Mouse (Mus musculus) gastrocnemius, adult 8-10 months (tissue): ENCODE measurements at regions not wholly inside any gene's neighbourhood (a gene's known extent, or its start where the extent isn't known, plus 50 kb on each side); places are given as distances from the start of the nearest gene placed in this dataset.

ENCODE experiments used
- DNase-seq, 2 experiments: peaks; one replicate each; pipeline ENCODE4 v3.0.0; 2022; ENCODE audit warnings: low spot score in 2 of 2

DNA sequence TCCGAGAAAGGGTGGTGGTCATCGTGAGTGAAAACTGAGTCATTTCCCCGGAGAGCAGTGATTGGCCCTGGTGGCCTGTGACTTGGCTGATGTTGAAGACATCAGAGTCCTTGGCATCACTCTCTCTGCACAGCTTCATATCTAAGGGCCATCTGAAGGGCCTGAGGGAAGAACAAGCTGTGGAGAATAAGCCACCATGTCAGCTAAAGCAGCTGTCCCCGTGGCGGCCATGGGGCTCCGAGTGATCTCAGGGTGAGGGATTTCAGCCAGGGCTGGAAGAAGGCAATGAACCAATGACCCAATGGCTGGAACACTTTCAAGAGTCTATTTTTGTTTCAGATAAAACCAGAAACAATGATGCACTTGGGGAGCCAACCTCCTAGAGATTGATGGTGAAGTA, 62.2 kb downstream of the Ttc32 start:
- DNase-seq, result peak; percentile 23 to 27

DNA sequence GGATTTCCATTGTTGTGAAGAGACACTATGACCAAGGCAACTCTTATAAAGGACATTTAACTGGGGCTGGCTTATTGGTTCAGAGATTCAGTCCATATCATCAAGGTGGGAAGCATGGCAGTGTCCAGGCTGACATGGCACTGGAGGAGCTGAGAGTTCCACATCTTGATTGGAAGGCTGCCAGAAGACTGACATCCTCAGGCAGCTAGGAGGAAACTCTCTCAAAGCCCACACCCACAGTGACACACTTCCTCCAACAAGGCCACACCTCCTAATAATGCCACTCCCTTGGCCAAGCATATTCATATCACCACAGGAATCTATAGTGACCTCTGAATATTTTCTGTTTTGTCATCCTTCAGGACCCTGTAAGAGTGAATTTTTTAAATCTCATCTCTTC, 65.3 kb downstream of the Ttc32 start:
- DNase-seq, result no peak

DNA sequence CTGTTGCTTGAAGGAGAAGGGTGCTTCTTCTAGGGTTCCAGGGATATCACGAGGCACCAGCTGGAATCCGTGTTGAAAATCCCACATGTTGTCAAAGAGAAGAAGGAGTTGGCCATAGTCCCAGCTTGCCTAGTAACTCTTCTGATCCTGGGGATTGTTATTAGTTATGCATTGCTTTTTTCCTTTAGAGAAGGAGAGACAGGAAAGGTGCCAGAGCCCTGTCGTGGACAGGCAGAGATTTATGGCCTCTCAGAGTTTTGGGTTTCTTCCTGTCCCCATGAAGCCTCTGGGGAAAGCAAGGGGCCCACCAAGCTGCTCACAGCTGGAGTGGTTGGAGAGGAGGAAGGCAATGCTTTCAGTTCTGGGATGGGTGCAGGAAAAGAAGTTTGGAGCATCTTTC, 76.6 kb downstream of the Ttc32 start:
- no peak for DNase-seq

DNA sequence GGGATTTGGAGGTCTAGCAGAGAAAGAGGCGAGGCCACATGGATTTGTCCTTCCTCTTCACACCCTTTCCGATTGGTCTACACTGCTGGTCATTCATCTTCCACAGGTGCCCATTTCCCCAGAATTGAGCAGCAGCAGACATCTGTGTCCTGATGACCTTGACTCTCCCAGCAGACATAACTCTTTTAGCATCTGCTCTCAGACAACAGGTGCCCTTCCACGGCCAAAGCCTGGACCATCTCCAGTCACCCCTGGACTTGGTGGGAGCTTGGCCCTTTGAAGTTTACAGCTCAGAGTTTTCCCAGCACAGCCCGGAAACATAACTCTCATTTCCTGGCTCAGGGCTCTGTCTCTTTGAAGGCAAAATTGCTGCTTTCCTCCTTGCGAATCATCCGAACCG, 80.0 kb downstream of the Ttc32 start:
- DNase-seq, result no peak

DNA sequence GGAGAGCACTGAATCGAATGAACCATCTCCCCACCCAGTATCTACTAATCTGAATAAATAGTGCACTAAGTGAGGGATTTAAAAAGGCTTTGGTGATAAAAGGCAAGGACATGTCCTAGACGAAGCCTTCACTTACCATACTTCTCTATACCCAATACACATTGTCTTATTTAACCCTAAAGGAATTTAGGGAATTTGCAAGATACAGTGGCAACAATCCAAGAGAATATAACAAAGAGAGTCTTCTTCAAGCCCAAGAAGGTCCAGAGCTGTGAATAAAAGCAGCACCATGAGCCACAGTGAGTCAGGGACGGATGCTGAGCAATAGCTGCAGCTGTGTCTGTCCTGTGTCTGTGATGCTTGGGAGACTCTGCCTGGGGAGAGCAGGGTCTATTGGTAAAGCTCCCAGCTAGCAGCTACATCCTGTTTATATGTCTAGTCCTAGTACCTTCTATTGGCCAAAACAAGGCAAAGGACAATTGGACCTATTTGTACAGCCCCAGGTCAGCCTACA, 82.4 kb downstream of the Ttc32 start:
- no peak for DNase-seq

DNA sequence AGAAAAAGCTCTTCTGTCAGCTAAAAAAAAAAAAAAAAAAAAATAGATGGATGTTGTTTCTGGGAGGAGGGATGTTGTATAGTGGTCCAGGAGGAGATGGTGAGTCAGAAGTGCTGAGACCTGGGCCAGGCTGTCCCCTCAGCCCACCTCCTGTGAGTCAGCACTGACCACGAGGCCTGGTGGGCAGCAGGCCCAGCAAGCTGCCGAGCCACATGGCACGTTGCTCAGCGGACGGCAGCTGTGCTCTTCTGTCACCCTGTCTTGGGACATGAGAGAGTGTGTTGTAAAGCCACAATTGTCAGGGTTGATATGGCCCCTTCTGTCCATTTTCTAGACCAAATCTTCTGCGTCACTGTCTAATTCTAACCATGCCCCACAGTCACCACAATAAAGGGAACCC, 83.9 kb downstream of the Ttc32 start:
- peak; percentile 63 to 81 for DNase-seq

DNA sequence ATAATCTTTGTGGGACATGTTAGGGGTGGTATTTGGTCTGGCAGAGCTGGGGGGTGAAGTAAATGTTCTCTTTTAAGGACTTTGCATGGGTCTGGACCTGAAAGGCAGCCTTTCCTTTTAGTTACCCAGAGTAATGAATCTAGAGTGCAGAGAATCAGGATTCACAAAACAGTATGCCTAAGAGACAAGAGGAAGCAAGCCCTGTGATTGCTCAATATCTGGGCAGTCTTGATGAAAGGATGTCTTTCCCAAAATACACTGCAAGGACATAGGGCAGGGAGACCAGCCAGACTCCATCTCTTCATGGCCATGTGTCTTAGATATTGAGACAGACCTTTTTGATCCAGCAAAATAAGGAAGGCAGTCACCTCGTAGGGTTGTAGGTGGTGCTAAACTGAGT, 84.3 kb downstream of the Ttc32 start:
- no peak for DNase-seq

DNA sequence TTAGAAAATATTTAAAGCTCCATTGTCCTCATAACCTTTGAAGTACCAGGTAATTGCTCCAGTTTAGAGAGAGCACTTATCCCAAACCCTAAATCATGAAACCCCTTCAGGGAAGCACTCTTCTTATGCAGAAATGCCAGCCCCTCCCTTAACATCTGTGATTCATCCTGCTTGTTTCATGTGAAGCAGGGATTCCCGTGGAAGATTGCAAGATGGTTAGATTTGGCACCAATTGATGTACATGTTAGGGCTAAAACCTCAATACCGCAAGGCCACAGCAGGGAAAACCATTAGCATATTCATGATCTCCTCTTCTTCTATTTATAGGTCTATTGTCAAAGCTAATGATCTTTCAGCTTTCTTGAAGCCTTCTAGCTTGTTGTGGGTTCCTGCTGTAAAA, 88.8 kb downstream of the Ttc32 start:
- no peak for DNase-seq

DNA sequence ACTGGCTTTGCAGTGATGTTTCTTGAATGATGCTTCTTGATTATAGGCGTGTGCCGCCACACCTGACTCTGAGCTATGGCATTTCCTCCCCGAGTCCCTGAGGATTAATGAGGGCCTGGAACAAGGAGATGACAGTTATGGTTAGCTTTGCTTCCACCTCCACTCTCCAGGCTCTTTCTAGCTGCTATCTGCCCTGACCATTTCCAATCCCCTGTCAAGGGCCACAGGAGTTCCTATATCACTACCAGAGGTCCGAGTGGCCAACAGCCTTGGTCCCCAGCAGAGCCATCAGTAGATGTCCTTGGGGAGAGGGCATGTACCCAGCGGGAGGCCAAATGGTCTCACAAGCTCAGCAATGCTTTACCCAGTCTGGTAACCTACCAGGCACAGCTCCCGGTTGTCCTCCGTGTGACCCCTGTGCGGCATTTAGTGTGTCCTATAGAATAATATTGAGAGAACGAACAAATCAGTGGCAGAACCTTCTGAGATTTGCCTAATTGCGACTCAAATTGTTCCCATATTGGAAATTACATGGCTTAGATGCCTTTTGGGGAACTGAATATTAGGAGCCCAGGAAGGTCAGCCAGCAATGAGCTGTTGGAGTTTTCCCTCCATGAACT, 98.2 kb downstream of the Ttc32 start:
- no peak for DNase-seq

DNA sequence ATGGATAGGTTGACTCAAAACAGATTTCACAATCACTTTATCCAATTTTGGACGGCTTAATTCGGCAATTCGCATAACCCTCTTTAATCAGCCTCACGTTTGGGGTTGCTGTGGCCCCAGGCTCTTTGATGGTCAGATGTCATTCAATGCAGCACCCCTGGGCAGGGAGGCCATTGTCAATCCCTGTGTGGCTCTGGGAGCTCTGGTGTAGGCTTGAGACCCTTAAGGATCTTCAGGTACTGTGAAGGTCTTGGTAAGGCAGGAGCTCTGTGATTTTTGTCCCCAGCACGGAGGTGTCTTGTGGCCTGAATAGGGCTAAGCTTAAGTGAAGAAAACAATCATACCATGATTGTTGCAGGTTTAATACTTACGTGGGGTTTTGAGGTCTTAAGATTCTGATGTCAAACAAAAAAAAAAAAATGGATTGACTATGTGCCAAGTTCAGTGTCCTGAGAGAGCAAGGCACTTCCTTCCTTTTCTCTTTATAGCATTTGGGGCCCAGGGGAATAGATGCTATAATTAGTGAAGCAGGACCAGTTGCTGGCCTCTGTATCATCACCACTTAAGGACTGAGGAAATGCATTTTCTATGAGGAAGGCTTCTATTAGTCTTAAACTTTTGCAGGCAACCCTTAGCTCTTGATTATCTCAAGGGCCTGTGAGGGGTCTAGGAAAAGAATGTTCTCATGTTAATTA, 98.9 kb downstream of the Ttc32 start:
- DNase-seq, result no peak

DNA sequence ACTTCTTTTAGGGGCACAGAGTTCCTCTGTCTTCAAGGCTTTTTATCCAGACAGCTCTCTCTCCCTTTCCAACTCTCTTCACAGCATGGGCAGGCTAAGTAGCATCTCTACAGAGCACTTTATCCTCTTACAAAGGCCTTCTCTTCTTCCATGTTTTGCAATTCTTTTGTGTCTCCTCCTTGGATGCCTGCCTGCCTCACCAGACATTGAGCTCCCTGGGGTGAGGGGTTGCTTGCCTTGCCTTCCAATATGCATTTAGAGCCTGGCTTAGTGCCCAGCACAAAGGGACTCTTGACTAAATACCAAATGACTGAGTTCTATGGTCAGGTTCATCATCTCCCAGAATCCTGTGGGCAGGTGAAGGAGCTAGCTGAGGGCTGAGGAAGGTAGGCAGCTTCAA, 102.8 kb downstream of the Ttc32 start:
- no peak for DNase-seq

DNA sequence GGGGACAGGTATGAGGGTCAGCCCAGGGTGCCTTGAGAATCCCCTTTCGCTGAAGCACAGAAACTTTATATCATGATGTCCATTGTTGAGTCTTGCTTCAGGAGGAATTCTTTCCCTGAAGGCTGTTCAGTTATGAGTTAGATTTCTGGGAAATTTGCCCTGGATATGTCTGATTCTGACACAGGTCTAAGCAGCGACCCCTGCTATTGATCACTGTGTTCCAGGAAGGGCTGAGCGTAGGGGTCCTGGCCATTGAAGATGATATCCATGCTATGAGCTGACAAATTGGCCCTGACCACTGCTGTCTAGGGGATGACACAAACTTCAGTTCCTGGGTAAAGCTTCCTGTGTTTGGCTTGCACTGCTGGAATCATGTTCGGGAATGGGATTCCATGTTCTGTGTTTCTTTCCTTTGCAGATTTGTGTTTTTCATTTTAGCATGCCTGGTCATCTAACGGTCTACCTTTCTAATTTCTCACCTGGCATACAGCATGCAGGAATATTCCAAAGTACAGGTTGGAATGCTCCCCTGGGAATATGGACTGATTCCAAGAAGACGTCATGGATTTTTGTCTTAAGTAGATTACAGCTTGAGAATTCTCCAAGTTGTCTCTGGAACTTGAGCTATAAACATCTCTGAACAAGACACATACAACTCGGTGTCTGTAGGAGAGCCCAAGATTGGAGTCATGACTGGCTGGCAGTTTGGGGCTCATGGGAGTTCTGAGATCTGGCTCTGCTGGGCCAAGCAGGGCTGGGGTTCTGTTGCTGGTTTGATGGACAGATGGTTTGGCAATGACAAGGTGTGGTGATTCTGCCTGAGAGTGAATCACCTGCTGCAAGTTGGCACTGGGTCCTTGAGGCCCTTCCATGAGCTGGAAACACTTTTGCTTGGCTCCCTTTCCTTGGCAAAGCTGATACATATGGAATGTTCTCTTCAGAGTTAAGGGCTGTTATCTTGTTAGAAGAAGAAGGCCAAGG, 104.4 kb downstream of the Ttc32 start:
- no peak for DNase-seq

DNA sequence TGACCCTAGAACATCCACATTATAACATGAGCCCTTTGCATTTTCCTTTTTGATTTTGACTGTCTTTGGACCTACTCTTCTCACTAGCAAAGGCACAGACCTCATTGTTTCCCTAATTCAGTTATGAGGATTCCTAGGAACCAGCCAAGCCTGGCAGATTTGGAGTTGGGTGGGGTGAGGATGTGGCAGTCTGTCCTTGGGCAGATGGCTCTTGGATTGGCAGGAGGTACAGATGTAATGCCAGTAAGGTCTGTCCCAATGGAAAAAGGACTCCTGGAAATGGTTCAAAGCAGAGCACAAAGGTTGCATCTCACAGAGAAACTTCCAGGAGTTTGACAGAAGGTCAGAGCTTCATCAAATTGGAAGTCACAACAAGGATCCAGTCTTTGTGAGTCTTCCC, 121.2 kb downstream of the Ttc32 start:
- DNase-seq, result no peak

DNA sequence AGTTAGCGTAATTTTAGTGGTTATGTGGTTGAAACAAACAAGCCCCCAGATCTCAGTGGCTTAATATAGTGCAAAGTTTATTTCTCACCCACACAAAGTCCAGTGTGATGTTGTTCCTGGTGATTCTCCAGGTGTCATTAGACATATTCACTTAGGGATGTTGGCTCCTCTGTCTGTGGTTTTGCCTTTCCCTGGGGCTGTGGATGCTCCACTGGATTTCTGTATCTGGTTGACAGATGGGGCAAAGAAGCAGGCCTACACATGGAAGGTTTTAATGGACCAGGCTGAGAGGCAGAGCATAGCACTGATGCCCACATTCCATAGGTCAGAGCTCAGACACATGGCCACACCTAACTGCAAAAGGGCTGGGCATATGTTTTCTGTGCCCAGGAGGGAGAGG, 121.6 kb downstream of the Ttc32 start:
- no peak for DNase-seq

DNA sequence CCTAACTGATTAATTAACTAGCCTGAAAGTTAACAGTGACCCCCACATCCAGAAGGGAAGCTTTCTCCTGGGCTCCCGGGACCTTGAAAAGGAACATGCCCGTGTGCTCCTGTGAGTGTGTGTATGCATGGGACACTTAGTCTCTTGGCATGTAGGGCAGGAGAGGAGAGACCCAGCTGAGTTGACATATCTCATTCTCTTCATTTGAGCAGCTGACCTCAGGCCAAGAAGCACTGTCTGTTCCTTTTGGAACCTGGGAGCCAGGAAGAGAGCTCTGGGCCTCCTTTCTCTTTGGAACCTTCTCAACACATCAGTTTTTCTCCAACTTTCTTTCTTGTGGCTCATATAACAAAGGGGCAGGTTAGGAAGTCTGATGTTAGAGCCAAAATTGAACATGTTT, 124.7 kb downstream of the Ttc32 start:
- no peak for DNase-seq

DNA sequence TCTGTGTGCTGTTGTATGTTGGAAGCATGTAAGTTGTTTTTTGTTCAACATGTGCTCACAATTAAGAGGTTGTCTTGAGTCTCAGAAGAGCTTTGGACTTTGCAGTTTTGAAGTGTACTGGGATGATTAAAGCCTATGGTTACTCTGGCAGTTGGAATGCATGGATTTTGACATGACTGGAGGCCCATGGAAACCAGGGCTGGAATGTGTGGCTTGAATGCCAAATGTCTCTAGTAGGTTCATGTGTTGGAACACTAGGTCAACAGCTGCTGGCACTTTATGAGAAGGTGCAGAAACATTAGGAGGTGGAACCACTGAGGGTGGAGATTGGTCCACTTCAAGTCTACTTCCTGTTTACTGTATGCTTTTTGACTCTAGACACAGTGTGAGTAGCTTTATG, 127.0 kb downstream of the Ttc32 start:
- no peak for DNase-seq

DNA sequence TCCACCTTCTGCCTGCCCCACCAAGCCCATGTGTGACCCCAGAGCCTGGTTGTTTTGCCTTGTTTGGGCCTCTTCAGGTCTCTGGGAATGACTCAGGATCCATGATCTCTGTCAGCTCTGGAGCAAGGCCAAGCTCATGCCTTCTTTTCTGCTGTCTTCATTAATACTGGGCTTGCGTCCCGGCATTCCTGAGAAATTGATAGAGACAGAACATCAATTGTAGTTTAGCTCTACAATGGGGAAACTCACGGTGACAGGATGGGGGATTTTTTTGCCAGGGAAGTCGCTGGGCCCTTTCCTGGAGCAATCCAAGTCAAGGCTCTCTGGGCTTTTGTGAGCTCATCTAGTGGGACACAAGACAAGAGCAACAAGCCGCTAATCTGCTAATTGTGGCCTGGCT, 129.0 kb downstream of the Ttc32 start:
- no peak for DNase-seq

DNA sequence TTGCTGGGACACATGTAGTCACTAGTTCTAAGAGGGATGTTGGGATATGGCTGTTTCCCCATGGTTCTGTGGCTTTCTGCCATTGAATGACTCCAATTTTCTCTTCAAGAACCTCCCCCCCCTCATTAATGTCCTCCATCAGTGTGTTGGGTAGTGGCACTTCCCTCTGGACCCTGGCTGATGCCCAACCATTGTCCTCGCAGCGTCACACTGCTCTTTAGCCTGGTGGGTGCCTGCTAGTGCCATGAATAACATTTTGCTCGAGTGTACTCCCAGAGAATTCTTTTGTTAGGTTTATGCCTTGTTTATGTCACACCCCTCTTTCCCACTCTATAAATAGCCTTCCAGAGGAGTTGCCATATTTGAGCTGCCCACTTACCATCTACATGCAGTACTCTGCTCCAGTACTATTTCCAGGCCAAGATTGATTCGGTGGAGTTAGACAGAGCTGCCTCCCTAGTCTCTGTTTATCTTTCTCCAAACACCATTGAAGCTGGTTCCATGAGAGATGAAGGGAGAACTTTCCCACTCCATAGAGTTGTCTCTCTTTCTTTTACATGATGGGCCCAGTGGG, 135.7 kb downstream of the Ttc32 start:
- DNase-seq, result no peak

DNA sequence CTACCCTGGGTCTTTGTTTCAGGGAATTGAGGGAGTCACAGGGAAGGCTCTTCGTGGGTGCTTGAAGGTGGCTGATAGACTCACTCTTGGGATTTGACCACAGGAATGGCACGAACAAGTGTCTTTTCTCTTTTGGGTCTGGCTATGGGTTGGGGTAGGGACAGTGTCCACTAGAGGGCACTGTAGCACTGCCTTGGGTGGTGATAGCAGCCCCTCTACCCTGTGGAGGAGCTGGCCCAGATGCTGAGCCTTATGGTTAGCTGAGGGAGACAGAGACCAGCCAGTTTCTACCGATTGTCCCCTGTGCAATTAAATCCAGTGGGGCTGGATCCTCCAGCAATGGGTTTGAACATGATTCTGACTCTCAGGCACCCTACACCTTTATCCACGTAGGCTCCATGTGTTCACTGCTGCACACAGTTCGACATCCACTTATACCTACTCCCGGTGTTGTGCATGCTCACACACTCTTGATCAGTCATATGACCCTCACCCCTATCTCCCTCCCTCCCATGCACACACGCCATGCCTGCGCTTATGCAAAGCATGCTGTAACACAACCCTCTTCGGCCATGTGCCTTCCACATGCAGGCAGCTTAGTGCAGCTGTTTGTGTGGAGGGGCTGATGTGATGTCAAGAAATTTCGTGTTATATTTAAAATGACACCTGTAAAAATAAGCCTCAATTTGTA, 136.6 kb downstream of the Ttc32 start:
- DNase-seq, result no peak

DNA sequence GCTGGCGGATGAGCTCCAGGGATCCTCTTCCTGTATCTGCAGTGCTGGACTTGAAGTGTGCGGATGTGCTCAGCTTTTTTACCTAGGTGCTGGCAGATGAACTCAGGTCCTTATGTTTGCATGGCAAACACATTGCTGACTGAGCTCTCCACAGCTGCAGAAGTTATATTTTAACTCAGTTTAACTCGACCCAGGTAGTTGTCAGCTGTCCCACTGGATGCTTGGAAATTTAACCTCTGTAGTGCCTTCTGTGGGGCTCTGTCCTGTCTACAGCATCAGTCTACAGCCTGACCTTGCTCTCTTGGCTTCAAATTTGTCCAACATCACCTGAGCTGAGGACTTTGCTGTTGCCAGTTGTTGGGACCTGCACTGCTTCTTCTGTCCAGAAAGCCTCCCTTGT, 139.2 kb downstream of the Ttc32 start:
- DNase-seq, result no peak

DNA sequence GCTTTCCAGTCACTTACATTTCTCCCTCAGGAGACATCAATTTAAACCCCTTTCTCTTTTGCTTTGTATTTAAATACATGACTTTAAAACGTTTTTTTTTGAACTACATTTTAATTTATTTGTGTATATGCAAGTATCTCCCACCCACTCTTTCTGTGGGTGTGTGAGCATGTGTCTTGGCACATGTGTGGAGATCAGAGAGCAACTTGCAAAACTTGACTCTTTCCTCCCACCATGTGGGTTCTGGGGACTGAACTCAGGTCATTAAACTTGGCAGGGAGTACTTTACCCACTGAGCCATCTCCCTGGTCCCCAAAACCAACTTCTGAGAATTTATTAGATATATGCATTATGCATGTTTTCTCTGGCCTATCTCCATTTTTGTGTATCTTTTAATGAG, 143.9 kb downstream of the Ttc32 start:
- no peak for DNase-seq
